Mouse (Mus musculus) erythroblast, embryonic 14.5 days (primary cell): Measurements from ENCODE around the gene Usp21.

Experiments used
- GATA1 ChIP-seq: IDR thresholded peaks from 2 replicates; pipeline ENCODE4 v1.6.1; 2012; ENCODE audit warnings: low read length, inconsistent platforms, mixed read lengths
- TAL1 ChIP-seq: IDR thresholded peaks from 3 replicates; pipeline ENCODE4 v1.6.1; 2012; ENCODE audit warnings: low read length, inconsistent platforms, mixed read lengths

DNA sequence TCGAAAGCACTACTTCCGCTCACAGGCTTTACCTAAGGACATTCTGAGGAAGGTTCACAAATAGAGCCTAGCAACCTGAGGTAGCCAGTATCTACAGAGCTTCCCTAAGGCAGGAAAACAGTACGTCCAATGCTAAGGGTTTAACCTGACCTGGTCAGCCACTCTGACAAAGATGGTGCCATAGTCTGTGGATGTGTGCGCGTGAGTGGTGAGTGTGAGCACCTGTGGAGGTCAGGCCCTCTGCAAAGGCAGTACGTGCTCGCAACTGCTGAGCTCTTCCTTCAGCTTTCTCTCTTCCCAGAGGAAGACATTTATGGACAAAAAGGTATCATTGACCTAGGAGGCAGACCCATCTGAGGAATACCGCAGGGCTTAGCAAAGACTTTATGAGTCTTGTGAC, 9.4 kb downstream of the Usp21 start:
- no peak for TF ChIP-seq GATA1
- TF ChIP-seq TAL1, result no peak
